16 mouse cellular contexts compared by ENCODE assay signal in genomic region chrX:53088663-53089292, GRCm38 (mm10).
DNase-seq lines count a peak whose midpoint lies in the region; ATAC-seq and TF ChIP-seq lines count a peak whose summit lies in the region.
"Had no signal": no experiment of that assay in that cellular context is flagged by ENCODE, and none has a peak within 500 bp of the region (broad histone marks: within the 10 kb centered on the region; RNA-seq: fewer than 3 reads in every experiment).

No protein-coding gene starts in this region.

- no peaks in the 10 kb centered on the region for H3K27me3 ChIP-seq in kidney, embryonic 14.5 days (ENCODE audit: control insufficient read depth, insufficient read depth, low read length)
- H3K27me3 ChIP-seq in embryonic facial prominence, embryonic 11.5 days (ENCODE audit: control insufficient read depth, insufficient read depth, low read length): no peaks in the 10 kb centered on the region
- no peaks in the 10 kb centered on the region for H3K27me3 ChIP-seq in myocyte (ENCODE audit: control insufficient read depth, insufficient read depth, insufficient read length)
- H3K27me3 ChIP-seq in hindbrain, postnatal 0 days (ENCODE audit: insufficient read depth, low read length): no peaks in the 10 kb centered on the region
- H3K27me3 ChIP-seq: heart, embryonic 15.5 days; hindbrain, embryonic 13.5 days had no signal

- H3K9me3 ChIP-seq in kidney, embryonic 14.5 days (ENCODE audit: control insufficient read depth, low read length): no peaks in the 10 kb centered on the region
- H3K9me3 ChIP-seq in embryonic facial prominence, embryonic 11.5 days (replicated peaks; ENCODE audit: control insufficient read depth, low read length): no peaks in the 10 kb centered on the region
- H3K9me3 ChIP-seq in hindbrain, postnatal 0 days (ENCODE audit: low read length): no peaks in the 10 kb centered on the region
- H3K9me3 ChIP-seq: heart, embryonic 15.5 days; hindbrain, embryonic 13.5 days had no signal

- no peaks in the 10 kb centered on the region for H3K79me2 ChIP-seq in myocyte (ENCODE audit: control insufficient read depth, insufficient read depth)

- H3K27ac ChIP-seq in kidney, embryonic 14.5 days (ENCODE audit: low read depth, low read length): no peak overlapping the region
- H3K27ac ChIP-seq in embryonic facial prominence, embryonic 11.5 days (replicated peaks; ENCODE audit: low read depth, low read length): no peak overlapping the region
- no peak overlapping the region for H3K27ac ChIP-seq in hindbrain, postnatal 0 days
- H3K27ac ChIP-seq: heart, embryonic 15.5 days; hindbrain, embryonic 13.5 days had no signal

- H3K4me2 ChIP-seq in kidney, embryonic 14.5 days (replicated peaks; ENCODE audit: low read depth, low read length): no peak overlapping the region
- no peak overlapping the region for H3K4me2 ChIP-seq in embryonic facial prominence, embryonic 11.5 days (ENCODE audit: low read depth, low read length)
- H3K4me2 ChIP-seq in myocyte (ENCODE audit: low read depth): no peak overlapping the region
- no peak overlapping the region for H3K4me2 ChIP-seq in hindbrain, postnatal 0 days (ENCODE audit: low read depth, low read length)
- H3K4me2 ChIP-seq: heart, embryonic 15.5 days; hindbrain, embryonic 13.5 days had no signal

- H3K4me1 ChIP-seq in kidney, embryonic 14.5 days (ENCODE audit: control insufficient read depth, insufficient read depth, low read length): no peaks in the 10 kb centered on the region
- H3K4me1 ChIP-seq in embryonic facial prominence, embryonic 11.5 days (ENCODE audit: control insufficient read depth, insufficient read depth, low read length): no peaks in the 10 kb centered on the region
- H3K4me1 ChIP-seq in hindbrain, postnatal 0 days (ENCODE audit: insufficient read depth, low read length): no peaks in the 10 kb centered on the region
- H3K4me1 ChIP-seq: heart, embryonic 15.5 days; hindbrain, embryonic 13.5 days had no signal

- DNase-seq in kidney, adult 8-10 months: no peak
- DNase-seq in embryonic facial prominence, embryonic 11.5 days (ENCODE audit: low spot score): peak; percentile 65
- DNase-seq in liver: peak; percentile 6
- DNase-seq in hindbrain, postnatal 0 days (ENCODE audit: low spot score): no peak
- DNase-seq in thymus, postnatal 10 days (ENCODE audit: low spot score in 2 of 2): no peak
- DNase-seq: adrenal gland, adult 2 months; cerebellum, postnatal 25 days; gastrocnemius, postnatal 10 days; kidney, adult 18-20 months; lung, postnatal 4 days had no signal

- no peak for TF ChIP-seq POLR2A in myocyte (IDR thresholded peaks at IDR 0.05; ENCODE audit: insufficient read length, low read depth)

- no peak overlapping the region for H3K4me3 ChIP-seq in kidney, embryonic 14.5 days (ENCODE audit: low read length)
- no peak overlapping the region for H3K4me3 ChIP-seq in embryonic facial prominence, embryonic 11.5 days (ENCODE audit: low read depth, low read length)
- no peak overlapping the region for H3K4me3 ChIP-seq in myocyte
- H3K4me3 ChIP-seq in hindbrain, postnatal 0 days (ENCODE audit: low read length): no peak overlapping the region
- H3K4me3 ChIP-seq: heart, embryonic 15.5 days; hindbrain, embryonic 13.5 days had no signal

- no peak for TF ChIP-seq CTCF in hindbrain, postnatal 0 days (IDR thresholded peaks at IDR 0.05; ENCODE audit: low read depth)

- no peaks in the 10 kb centered on the region for H3K36me3 ChIP-seq in kidney, embryonic 14.5 days (ENCODE audit: control insufficient read depth, insufficient read depth, low read length)
- H3K36me3 ChIP-seq in embryonic facial prominence, embryonic 11.5 days (replicated peaks; ENCODE audit: control insufficient read depth, insufficient read depth, low read depth, low read length): no peaks in the 10 kb centered on the region
- H3K36me3 ChIP-seq in myocyte (ENCODE audit: control insufficient read depth, insufficient read depth): no peaks in the 10 kb centered on the region
- H3K36me3 ChIP-seq in hindbrain, postnatal 0 days (ENCODE audit: insufficient read depth, low read length): no peaks in the 10 kb centered on the region
- H3K36me3 ChIP-seq: heart, embryonic 15.5 days; hindbrain, embryonic 13.5 days had no signal

- 47% methylated on average over 5 of the region's 5 CpGs for WGBS in kidney, embryonic 14.5 days
- 42% methylated on average over 5 of the region's 5 CpGs for WGBS in embryonic facial prominence, embryonic 11.5 days
- WGBS in hindbrain, postnatal 0 days: 69% methylated on average over 5 of the region's 5 CpGs

- no peak overlapping the region for H3K9ac ChIP-seq in kidney, embryonic 14.5 days (ENCODE audit: low read depth, low read length)
- no peak overlapping the region for H3K9ac ChIP-seq in embryonic facial prominence, embryonic 11.5 days (replicated peaks; ENCODE audit: low read length)
- no peak overlapping the region for H3K9ac ChIP-seq in hindbrain, postnatal 0 days (replicated peaks; ENCODE audit: low read length)
- H3K9ac ChIP-seq: heart, embryonic 15.5 days; hindbrain, embryonic 13.5 days had no signal

- 0 out of 2 replicates have a peak, but pooled peaks have one; percentile 32 for ATAC-seq in kidney, embryonic 14.5 days (ENCODE audit: low FRiP score, low TSS enrichment)
- no peak for ATAC-seq in embryonic facial prominence, embryonic 11.5 days (replicated peaks; ENCODE audit: insufficient number of reproducible peaks, low FRiP score, low TSS enrichment, low read depth)
- no peak for ATAC-seq in hindbrain, postnatal 0 days
- ATAC-seq in activated CD4-positive, CD25-positive, alpha-beta regulatory T cell, adult 4 months: no peak
- ATAC-seq: midbrain, embryonic 16.5 days had no signal

- H3ac ChIP-seq in myocyte (ENCODE audit: control insufficient read depth, insufficient read length): no peak overlapping the region

TF ChIP-seq in myocyte, 11 proteins besides CTCF, POLR2A, EP300 and RAD21:
- TF ChIP-seq MYOG (IDR thresholded peaks at IDR 0.05; ENCODE audit: control insufficient read depth in 1 of 3, insufficient read depth in 1 of 3, insufficient read length in 2 of 3, low read depth in 2 of 3): peak in 2 of 3 experiments; percentile 56 to 71
- no peak for TF ChIP-seq CEBPB (IDR thresholded peaks at IDR 0.05; ENCODE audit: insufficient read depth, poor library complexity, severe bottlenecking)
- TF ChIP-seq TCF12 (IDR thresholded peaks at IDR 0.05; ENCODE audit: insufficient read depth, poor library complexity, severe bottlenecking): peak; percentile 51
- TF ChIP-seq TCF3 (IDR thresholded peaks at IDR 0.05; ENCODE audit: insufficient read length, low read depth): no peak
- no peak for TF ChIP-seq REST (IDR thresholded peaks at IDR 0.05; ENCODE audit: insufficient read depth, insufficient read length)
- TF ChIP-seq MYOD1 (IDR thresholded peaks at IDR 0.05; ENCODE audit: control insufficient read depth in 1 of 3, insufficient read length in 2 of 3, low read depth in 2 of 3): peak in 2 of 3 experiments; percentile 51 to 59
- no peak for TF ChIP-seq SRF (IDR thresholded peaks at IDR 0.05; ENCODE audit: control insufficient read depth, insufficient read length, low read depth)

Comparison
In these comparisons a context has a peak if more than half of its experiments do, and no peak if none do; other contexts are left out.
1. DNase-seq: peak in embryonic facial prominence, embryonic 11.5 days (single experiment) and liver (single experiment); none in kidney, adult 8-10 months (0 of 2), hindbrain, postnatal 0 days (single experiment) and thymus, postnatal 10 days (0 of 2).